Mouse (Mus musculus) heart, adult 18-20 months (tissue): ENCODE measurements at regions not wholly inside any gene's neighbourhood (a gene's known extent, or its start where the extent isn't known, plus 50 kb on each side); places are given as distances from the start of the nearest gene placed in this dataset.

ENCODE experiments used
- DNase-seq, 2 experiments: peaks; one replicate each; pipeline ENCODE4 v3.0.0; 2021 to 2022; ENCODE audit warnings: mixed read lengths in 1 of 2

- no peak for DNase-seq
These were observed 60.7 kb downstream of the Ifng start for GRCm38 (mm10) chr10:118501571-118501970.

GRCm38 (mm10) chr10:118504811-118505210, 64.0 kb downstream of the Ifng start:
- DNase-seq, result no peak

GRCm38 (mm10) chr10:118506154-118506553, 65.3 kb downstream of the Ifng start:
- no peak for DNase-seq

DNA sequence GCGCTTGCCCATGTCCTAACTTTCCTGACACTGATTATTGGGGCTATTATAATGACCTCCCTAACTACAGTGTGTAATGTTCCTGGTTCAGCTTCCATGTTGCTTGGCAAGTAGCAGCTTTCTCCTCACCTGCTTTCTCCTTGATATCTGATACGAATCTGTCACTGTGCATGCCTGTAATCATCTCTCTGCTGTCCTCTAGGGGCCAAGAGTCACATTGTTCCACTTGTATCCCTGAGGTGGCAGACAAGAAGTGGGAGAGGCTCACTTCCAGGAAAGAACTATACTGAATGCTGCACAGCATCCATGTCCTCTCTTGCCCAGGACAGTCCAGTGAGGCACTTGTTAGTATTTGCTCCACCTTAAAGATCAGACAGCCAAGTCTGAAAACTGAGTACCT, 66.8 kb downstream of the Ifng start:
- no peak for DNase-seq

- DNase-seq, result no peak
These were observed 76.0 kb downstream of the Ifng start for GRCm38 (mm10) chr10:118516839-118517238.

DNA sequence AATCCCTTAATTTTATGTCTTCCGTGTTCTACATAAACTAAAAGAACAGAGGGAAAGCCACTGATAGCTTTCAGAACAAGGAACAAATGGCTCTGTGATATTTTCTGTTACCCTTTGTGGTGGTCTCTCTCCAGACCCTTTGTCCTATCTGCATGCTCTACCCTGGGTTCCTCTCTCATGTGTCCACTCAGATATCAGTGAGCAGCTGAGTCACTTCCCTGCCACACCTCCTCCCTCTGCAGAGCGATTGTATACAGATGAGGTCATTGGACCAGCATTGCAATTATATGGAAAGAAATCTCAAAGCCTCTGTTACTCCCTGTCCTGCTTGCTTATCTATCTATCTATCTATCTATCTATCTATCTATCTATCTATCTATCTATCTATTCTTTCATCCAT, 77.1 kb downstream of the Ifng start:
- no peak for DNase-seq

DNA sequence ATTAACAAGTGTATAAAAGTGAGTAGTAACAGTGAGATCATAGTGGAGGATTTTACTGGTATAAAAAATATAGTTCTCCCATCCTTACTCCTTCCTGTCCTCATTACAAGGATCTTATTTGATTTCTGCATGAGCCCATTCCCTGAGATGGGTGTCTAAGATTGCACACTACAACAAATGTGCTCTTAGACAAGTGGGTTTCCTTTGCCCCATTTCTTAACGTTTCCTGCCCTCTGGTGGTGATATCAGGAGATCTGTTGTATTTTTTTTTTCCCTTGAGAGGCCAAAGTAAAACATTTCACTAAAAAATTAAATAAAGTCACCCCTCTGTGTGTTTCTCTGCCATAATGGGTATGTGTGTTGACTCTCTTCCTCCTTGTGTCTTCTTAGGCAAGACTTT, 105.1 kb downstream of the Ifng start:
- DNase-seq, result peak in 1 of 2 experiments; percentile 8

GRCm38 (mm10) chr10:118550201-118550600, 109.4 kb downstream of the Ifng start:
- DNase-seq, result no peak

DNA sequence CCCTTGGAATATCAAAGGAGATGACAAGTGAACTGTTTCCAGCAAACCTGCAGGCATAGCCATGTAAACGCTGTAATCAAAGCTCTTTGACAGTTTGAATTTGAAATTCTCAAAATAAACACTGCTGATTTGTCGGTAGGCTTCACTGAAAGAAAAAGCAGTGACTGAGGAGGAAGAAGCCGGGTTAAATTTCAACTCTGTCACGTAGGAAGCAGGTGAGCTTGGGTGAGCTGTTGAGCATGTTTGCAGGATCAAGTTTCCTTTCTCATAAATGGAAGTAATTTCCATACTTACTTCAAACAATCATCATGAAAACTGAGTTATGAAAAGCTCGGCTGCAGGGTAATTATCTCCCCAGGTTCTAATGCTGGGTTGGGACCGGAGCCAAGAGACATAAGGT, 118.0 kb downstream of the Ifng start:
- DNase-seq, result no peak

DNA sequence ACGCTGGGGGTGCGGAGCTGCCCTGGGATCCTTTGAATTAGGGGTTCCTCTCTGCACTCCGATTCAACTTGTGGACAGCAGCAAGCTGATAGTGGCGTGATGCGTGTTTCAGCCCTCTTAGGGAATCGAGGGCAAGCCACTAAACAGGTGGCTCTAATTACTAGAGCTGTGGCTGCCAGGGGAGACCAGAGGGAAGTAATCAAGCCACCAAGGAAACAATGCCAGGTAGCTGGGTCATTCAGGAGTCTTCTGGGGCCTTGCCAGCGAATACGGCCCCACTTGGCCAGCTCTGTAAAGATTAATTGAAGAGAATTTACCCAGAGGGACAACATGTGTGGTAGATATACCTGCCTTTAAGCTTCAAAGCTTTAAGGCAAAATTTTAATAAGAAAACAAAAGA, 123.2 kb downstream of the Ifng start:
- DNase-seq, result no peak

GRCm38 (mm10) chr10:118564528-118565268, 123.9 kb downstream of the Ifng start:
- no peak for DNase-seq

- DNase-seq, result no peak
These were observed 127.8 kb downstream of the Ifng start for GRCm38 (mm10) chr10:118568617-118569016.

DNA sequence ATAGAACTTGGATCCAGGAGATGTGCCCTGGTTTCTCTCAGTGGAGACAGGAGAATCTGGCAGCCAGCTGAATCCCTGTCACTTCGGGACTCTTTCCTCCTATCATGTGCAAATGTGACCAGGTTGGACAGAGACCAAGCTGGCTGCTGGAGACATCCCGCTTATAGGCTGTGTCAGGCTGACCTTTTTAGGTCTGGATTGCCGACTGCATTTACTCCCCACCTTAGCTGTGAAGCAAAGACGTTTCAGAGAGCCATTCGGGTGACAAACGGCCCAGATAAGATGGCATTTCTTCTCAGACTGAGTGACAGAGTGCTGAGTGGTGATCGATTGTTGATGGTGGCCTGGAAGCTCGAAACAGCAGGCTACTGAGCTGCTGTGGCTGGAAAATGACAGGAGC, 128.6 kb downstream of the Ifng start:
- DNase-seq, result peak; percentile 60 to 74

GRCm38 (mm10) chr10:118573247-118573646, 132.4 kb downstream of the Ifng start:
- DNase-seq, result no peak

DNA sequence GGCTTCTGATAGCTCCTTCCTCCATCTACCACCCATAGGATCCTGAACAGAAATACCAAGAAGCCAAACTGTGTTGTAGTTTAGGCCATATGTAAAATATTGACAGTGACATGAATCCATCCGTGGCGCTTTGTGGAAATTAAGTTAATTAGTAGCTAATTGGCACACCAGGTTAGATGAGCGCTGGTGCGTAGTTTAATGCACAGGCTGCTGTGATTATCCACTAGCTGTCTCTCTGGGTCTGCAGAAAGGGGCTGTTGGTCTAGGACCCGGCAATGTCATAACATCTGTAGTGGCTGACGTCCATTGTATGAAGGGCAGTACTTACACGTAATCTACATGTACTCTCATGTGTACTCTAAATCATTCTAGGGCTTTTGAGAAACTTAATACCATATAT, 134.7 kb downstream of the Ifng start:
- no peak for DNase-seq

- no peak for DNase-seq
These were observed 140.5 kb downstream of the Ifng start for GRCm38 (mm10) chr10:118581376-118581775.

DNA sequence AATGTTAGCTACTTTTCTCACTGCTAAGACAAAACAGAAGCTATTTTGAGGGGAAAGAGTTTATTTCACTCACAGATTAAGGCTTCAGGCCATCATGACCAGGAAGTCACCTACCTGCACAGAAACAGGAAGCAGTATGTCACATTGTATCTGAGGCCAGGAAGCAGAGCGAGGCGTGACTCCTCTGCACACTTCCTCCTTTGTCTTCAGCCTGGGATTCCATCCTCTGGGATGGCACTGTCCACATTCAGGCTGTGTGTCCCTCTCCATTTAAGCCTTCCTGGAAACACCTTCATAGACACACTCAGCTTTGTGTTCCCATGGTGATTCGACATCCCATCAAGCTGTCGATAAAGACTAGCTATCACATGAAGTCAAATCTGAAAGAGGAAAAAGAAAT, 145.0 kb downstream of the Ifng start:
- DNase-seq, result no peak

DNA sequence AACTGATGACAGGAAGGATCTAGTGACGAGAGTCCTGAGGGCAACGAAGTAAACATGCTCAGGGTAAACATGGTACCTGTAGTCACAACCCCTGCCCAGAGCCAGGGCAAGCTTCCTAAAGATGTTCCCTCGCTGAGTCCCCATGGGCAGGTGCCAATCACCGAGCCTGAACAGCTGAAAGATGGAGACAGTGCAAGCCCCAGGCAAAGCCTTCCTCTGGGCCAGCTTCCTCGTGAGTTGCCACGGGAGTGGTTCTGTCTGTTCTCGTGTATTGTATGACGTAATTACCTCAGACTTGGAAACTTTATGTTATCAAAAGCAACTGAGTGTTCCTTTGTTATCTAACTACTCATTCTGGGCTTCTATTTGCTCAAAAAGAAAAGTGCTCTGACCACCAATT, 147.4 kb downstream of the Ifng start:
- DNase-seq, result no peak

- DNase-seq, result peak; percentile 68 to 96
These were observed 152.0 kb downstream of the Ifng start for GRCm38 (mm10) chr10:118592648-118593368.

- peak; percentile 29 to 38 for DNase-seq
These were observed 155.4 kb downstream of the Ifng start for GRCm38 (mm10) chr10:118596206-118596605.

- DNase-seq, result no peak
These were observed 157.7 kb downstream of the Ifng start for GRCm38 (mm10) chr10:118598497-118598896.

- no peak for DNase-seq
These were observed 158.4 kb downstream of the Ifng start for GRCm38 (mm10) chr10:118599197-118599596.

- DNase-seq, result no peak
These were observed 158.8 kb downstream of the Ifng start for GRCm38 (mm10) chr10:118599610-118600009.

GRCm38 (mm10) chr10:118602922-118603321, 162.1 kb downstream of the Ifng start:
- DNase-seq, result no peak
